Mouse (Mus musculus) cerebellum, postnatal 36 days (tissue): ENCODE measurements around the gene 9530003J23Rik.
"Not testable (repeated sequence)": the region's sequence is repeated elsewhere in the genome, so short reads cannot be mapped to it uniquely, and the experiment has no call there.

Source experiments
- DNase-seq, 2 experiments: peaks; one replicate each; pipeline ENCODE4 v3.0.0; 2021 to 2022; ENCODE audit warnings: mixed read lengths in 2 of 2

9530003J23Rik gene

DNA sequence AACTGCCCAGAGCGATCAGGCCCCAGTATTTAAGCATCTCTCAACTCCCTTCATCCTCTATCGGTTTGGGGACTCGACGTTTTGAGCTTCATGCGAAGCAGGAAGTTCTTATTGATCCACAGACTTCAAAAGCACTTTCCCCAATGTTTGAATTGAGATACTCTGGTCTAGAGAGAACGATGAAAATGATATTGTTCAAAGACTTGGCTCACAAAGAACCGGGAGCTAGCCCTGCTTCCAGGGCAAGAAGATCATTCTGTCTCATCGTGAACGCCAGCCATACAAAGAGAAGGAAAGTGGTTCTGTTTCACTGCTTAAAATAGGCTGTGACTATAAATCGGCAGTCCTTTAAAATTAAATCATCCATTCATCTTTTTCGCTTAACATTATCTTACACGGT, at the start of gene 9530003J23Rik:
9530003J23Rik (minus strand) TSS at position 101 of the 400 bp plus-strand sequence.
- DNase-seq, result no peak

DNA sequence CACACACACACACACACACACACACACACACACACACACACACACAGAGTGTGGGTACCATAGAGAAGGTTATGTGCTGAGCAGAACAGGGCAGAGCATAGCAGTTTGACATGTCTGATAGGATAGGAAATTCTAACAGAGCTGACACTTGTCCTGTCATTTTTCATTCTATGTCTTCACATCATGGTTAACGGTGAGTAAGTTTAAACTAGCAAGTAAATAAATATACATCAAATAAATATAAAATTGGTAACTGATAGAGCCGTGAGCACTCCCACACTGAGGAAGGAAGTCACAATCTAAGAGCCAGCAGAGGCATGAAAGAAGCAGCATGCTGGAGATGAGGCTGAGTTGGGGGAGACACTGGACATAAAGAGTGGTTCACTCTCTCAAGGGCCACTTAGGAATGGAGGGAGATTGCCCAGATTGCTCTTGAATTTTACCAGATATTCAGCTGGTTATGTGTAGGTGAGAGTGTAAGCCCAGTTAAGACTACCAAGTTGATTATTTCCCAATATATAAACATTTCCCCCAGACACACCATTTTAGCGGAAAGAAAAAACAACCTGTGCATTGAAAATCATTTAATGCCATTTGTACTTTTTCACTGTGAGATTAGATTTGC, 48.8 kb upstream of the 9530003J23Rik start:
- no peak for DNase-seq

DNA sequence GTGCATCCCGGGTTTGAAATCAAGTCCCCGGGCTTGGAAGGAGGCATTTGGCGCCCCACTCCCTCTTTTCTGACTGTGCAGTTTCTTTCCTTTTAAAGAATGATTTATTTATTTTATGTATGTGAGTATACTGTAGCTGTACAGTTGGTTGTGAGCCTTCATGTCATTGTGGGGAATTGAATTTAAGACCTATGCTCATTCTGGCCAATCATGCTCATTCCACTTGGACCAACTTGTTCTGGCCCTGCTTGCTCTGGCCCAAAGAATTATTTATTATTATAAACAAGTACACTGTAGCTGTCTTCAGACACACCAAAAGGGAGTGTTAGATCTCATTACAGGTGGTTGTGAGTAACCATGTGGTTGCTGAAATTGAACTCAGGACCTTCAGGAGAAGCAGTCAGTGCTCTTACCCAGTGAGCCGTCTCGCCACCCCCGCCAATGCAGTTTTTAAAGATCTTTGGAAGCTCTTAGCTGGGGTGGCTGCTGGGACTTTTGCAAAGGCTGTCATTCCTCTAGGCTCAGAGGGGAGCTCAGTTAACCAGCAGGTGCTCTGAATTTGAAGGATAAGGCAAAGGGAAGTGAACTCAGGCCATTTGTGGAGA, 48.0 kb upstream of the 9530003J23Rik start:
- DNase-seq, result no peak

DNA sequence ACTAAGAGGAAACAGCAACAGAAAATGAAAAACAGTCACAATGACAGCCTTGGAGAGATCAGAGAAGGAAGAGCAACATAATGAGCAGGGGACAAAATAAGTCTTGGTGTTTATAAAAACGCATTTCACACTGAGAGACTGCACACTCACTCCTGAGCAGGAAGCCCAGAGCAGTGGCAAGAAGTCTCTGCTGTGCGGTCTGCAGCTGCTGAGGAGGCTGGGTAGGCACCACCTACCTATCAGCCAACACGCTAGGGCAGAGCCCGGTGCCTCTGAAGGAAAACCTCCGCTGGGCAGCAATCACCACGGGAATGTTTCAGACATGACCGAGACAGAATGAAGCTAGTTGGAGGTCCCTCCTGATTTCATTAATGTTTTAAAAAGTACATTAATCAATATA, 47.1 kb upstream of the 9530003J23Rik start:
- DNase-seq, result not testable (repeated sequence)

DNA sequence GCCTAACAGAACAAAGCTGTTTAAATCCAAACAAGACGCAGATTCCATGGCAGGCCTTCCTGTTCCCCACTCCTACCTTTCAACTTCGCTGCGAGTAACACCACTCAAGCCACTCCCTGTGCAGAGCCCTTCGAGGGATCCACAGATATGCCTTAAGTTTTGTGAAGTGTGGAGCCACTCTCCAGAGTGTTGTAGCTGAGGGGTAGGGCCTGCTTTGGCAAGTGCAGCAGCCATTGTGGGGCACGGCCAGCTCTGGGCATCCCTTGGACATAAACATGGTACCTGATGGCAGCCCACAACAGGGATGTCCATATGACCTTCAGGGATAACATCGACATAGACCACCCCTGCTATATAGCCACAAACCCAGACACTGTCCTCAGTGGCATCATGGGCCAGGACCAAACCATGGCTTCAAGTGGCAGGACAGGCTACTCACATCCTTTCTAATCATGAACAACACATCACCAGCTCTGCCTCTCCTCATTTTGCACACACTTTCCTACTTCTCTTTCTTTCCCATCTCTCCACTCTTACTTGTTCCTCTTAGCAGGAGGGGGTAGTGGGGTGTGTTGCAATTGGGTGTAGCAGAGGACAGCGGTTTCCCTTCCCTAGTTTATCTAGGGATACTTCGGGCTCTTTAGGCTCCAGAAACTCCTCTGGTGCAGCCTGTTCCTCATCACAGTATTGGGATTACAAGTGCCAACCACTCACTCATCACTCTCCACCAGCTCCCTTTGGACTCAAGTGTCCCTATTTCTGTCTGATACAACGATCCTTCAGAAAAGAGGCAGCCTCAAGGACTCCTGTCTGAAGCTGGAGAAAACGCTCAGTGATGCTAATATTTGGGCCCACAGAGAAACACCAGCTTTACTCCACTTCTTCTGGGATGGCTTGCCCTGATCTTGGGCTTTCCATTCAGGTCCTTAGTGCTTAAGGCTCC, 46.3 kb upstream of the 9530003J23Rik start:
- no peak for DNase-seq

DNA sequence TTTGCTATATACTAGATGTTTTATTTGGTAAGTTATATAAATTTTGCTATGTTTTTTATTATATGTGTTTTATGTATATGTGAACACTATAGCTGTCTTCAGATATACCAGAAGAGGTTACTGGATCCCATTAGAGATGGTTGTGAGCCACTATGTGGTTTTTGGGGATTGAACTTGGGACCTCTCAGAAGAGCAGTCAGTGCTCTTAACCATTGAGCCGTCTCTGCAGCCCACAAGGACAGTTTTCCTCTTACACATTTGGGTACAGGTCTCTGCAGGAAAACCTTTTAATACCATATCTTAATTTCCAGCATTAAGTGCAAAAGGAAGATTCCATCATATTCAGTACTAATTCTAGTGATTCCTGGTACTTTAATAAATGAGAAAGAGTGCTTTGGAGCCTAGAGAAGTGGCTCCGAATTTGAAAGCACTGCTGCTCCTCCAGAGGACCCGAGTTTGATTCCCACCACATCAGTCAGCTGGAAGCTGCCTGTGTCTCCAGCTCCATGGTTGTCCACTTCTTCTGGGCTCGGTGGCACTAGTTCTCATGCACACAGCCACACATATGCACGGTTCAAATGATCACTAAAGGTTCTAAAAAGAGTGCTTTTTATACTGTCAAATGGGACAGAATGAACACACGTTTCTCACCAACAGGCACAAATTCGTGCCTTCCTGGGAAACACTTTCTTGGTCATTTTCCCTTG, 45.5 kb upstream of the 9530003J23Rik start:
- DNase-seq, result no peak

DNA sequence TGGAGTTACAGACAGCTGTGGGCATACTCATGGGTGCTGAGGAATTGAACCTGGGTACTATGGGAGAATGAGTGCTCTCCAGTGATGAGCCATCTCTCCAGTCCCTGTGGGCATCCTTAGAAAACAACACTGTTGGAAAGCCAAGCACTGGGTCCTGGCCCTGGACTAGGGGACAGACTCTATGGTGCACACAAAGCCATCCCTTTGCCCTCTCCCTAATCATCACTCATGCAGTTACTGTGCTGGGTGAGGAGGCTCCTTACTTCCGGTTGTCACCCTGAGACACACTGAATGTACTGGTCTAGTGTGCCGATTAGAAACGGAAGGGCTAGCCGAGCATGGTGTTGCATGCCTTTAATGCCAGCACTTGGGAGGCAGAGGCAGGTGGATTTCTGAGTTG, 44.7 kb upstream of the 9530003J23Rik start:
- DNase-seq, result not testable (repeated sequence)

DNA sequence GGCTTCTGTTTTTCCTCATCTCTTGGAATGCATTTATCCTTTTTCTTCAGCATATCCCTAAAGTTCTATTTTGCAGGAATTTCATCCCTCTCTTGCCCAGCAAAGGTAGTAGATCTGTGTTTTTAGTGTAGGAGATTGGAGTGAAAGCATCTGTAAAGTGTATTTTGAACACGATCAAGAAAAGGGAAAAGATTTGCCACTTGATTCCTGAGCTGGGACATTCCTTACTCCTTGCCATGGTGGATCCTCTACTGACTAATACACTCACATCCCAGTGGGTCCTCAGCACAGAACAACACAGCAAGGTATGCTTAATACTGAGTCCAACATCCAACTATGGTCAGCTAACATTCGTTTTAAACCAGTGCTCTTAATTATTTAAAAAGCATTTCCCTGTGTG, 44.0 kb upstream of the 9530003J23Rik start:
- DNase-seq, result no peak

DNA sequence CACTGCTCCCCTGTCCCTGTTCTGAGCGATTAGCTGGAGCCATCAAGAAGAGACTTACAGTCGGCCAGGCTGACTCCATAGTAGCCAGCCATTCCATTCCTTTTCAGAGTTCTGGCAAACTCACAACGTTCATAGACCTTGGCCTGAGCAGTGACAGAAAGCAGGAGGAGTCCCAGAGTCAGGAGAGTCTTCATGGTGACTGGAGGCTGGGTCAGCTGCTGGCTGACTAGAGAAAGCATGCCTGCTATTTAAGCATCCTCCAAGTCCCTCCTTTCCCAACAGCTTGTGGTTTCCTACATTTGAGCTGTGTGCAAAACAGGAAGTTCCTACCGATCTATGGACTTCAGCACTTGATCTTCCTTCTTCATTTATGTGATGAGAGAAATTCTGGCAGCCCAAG, 43.5 kb upstream of the 9530003J23Rik start, which contains the start of gene Lyz2:
Lyz2 (minus strand) TSS at position 273 of the 400 bp plus-strand sequence.
- no peak for DNase-seq

DNA sequence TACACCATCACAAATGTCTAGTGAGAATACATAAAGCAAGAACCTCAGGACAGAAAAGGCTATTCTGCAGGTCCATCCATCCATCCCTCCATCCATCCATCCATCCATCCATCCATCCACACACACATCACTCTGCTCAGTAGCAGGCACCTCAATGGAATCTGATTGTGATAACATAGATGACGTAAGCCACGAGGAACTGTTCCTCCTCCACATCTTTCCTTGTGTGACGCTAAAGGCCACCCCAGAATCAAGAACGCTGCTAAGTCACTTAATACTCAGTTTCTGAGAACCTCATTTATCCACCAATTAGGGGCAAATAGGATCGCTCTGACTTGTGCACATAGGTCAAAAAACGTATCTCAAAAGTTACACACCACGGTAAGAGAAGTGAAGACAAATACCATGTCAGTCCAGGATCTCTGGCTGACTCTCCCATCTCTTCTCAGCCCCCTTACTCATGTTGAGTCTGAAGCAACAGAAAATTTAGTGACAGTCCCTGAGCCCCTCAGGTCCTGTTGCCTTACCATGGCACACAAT, 42.9 kb upstream of the 9530003J23Rik start:
- DNase-seq, result no peak

DNA sequence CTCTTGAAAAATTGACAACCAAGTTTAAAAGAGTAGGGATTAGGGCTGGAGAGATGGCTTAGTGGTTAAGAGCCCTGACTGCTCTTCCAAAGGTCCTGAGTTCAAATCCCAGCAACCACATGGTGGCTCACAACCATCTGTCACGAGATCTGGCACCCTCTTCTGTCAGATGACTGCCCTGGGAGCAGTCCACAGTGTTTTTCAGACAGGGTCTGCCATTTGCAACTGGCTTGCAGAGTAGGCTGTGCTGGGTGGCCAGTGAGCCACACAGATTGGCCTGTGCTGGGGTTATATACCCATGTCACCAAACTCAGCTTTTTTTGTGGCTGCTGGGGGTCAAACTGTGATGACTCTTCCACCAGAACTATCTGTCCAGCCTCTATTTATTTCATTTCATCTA, 41.5 kb upstream of the 9530003J23Rik start:
- no peak for DNase-seq

DNA sequence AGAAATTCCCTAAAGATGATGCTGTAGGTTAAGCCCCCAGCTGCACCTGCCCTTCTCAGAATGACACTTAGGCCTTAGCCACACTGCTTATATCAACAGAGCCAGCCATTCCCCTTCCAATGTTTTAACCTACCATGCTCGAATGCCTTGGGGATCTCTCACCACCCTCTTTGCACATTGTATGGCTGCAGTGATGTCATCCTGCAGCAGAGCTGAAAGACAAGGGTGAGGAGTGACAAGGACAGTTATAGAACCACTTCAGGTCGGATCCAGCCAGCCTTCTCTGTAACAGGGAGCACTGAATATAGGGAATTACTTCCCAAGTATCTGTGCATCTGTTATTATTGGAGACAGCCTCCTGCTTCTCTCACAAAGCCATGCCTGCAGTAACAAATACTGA, 40.0 kb upstream of the 9530003J23Rik start:
- DNase-seq, result not testable (repeated sequence)

DNA sequence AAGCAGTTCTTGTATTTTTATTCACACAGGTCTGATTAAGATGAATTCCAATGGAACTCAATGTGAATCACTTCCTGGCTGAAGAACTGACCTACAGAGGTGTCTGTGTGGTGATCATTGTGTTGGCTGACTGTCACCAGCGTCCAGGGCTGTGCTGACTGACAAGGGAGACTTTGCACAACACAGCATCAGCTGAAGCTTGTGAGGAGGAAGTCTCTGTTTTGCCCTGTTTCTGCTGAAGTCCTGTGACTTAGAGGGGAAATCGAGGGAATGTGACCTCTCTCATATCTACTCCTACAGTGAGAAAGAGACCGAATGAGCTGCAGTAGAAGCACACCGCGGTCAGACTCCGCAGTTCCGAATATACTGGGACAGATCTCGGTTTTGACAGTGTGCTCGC, 39.3 kb upstream of the 9530003J23Rik start:
- not testable (repeated sequence) for DNase-seq

DNA sequence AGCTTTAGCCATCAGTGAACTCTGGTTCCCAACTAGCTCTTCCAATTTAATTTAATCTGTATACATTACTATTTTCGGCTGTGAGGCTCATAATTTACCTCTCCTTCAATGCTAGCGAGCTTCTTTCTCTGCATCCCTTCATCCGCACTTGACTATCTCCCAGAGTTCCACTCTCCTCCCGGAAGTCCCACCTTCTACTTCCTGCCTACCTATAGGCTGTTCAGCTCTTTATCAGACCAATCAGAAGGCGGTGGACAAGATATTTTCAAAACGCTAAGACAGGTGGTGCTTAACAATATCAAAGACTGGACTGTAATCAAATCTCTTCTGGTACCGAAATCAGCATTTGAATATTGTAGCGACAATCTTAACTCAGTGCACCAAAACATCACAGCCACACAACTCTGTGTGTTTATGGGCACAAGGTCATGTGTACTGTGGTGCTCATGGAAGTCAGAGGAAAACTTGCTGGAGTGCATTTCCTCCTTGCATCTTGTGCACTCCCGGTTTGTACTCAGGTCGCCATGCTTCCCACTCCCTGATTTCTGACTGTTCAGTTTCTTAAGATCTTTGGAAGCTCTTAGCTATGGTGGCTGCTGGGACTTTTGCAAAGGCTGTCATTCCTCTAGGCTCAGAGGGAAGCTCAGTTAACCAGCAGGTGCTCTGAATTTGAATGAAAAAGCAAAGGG, 37.3 kb upstream of the 9530003J23Rik start:
- DNase-seq, result no peak

DNA sequence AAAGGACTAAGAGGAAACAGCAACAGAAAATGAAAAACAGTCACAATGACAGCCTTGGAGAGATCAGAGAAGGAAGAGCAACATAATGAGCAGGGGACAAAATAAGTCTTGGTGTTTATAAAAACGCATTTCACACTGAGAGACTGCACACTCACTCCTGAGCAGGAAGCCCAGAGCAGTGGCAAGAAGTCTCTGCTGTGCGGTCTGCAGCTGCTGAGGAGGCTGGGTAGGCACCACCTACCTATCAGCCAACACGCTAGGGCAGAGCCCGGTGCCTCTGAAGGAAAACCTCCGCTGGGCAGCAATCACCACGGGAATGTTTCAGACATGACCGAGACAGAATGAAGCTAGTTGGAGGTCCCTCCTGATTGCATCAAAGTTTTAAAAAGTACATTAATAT, 36.1 kb upstream of the 9530003J23Rik start:
- not testable (repeated sequence) for DNase-seq

DNA sequence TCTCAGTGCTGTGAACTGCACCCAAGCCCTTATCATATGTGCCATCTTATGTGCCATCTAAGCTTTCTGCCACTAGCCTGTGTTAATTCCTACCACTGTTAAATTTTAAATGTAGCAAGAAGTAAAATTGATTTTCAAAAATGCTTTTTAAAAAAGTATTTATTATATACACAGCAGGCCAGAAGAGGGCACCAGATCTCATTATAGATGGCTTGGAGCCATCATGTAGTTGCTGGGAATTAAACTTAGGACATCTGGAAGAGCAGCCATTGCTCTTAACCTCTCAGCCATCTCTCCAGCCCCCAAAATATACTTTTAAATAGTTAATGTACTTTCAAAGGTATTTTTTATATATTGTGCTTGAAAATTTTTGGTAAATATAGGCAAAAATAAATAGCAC, 33.5 kb upstream of the 9530003J23Rik start:
- DNase-seq, result no peak

DNA sequence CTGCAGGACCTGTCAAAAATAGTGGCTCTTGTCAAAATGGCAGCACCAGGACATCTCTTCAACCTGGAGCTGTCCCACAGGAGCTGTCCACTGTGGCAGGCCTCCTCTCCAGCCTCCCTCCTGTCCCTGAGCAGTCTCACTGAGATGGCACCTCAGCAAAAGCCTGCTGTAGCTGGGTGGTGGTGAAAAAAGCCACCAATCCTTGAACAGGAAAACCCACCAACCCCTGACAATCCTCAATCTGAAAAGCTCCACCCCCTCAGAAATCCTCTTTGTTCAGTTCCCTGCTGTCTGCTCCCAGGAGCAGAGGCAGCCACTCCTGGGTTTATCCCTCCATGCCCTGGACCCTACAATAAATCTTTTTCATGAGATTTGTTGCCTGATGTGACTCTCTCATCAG, 21.4 kb upstream of the 9530003J23Rik start:
- DNase-seq, result no peak

DNA sequence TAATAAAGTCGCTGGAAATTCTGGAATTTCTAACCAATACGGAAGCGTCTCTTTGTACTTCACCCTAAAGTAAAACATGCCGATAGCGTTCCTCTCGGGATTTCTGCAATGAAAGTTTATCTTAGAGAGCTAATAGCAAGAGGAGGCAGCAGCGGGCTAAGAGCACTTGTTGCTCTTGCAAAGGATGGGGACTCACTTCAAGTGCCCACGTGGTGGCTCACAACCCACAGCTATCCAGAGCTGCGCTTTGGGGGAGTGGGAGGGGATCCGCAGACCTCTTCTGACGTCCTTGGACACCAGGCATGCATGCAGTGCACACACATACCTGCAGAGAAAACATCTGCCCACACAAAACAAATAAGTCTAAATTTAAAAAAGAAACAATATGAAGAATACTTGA, 2.6 kb downstream of the 9530003J23Rik start:
- no peak for DNase-seq

DNA sequence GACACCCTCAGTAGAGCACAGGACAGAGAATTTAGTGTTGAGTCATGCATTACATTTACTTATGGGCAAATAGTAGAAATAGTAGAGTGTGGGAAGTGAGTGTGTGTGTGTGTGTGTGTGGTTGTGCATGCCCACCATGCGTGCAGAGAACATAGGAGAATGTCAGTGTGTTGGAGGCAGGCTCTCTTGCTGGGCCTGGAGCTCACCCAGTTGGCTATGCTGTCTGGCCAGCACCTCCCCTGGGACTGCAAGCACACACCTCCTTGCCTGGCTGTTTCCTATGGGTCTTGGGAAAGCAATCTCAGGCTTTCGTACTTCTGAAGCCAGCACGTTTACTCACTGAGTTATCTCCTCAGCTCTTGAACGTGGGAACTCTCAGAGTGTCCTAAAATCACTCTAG, 3.7 kb downstream of the 9530003J23Rik start:
- no peak for DNase-seq

DNA sequence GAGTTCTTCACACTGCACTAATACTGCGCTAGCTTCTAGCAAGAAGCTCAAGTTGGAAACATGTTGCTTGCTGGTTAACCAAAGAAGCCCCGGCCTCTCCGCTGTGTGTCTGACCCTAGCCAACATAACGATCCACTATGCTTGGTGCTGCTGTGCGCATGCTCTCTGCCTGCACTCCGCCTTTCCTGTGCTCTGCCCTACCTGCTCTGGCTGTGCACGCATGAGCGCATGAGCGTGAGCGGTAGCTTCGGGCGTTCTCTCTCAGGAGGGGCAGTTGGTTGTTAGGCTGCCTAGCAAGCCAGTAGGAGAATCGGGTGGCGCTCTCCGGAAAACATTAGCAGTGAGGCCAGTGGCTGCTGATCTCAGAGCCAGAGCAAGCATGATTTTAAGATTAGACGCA, 8.7 kb downstream of the 9530003J23Rik start:
- no peak for DNase-seq

DNA sequence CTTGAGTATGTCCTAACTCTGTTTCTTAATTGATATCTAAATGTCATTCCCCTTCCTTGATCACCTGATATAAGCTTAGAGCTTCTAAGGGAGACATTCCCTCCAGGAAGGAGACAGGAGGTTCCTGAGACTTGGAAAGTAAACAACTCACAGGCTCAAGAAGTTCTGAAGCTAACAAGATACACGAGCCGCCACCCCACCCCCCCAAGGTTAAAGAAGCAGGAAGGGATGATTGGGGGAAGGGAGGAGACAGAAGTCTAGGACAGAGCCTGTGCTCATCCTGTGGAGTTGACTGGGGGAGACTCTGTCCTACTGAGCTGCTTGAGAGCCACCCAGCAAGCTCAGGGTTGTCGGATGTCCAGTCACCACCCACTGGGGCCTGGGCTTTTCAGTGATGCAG, 12.5 kb downstream of the 9530003J23Rik start:
- no peak for DNase-seq

DNA sequence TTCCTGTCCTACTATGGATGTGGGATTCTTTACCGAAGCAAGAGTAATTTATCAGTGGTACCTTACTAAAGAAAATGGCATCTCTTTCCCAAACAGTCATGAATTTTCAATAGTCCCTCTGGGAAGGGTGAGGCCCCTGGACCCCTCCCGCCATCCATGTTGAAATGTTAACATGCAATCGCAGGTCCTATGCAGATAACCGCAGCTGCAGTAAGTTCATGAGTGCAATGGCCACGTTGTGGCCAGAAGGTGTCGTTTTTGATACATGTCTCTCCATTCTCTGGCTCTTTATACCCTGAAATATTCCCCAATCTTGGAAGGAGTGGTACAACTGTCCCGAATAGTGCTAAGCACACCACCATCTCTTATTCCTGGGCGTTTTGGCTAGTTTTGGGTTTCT, 13.4 kb downstream of the 9530003J23Rik start:
- DNase-seq, result no peak
